Mouse (Mus musculus) lung, embryonic 14.5 days (tissue): ENCODE data around the gene Plcl1. TPM values are rescaled to one million over a fixed set of nuclear protein-coding genes. Genes with fewer than 3 reads are reported as not detected.

Experiments used
- ATAC-seq: fragments of 200-750 bp; cut with Nextera tagmentation; 2 replicates; pipeline ENCODE4 v1.8.0; 2017; ENCODE audit warnings: mild to moderate bottlenecking, moderate TSS enrichment, moderate library complexity; ENCODE audit not compliant: insufficient read depth
- DNase-seq: peaks from one replicate; pipeline ENCODE4 v3.0.0-alpha.2; 2015
- H3K27ac ChIP-seq: fragments of 300-500 bp; sonication (generic); 2 replicates; pipeline ENCODE4 v1.5.1; 2014; ENCODE audit warnings: low read depth, mild to moderate bottlenecking, moderate library complexity
- H3K27me3 ChIP-seq: fragments of 300-500 bp; sonication (generic); 2 replicates; pipeline ENCODE4 v1.6.1; 2014; ENCODE audit warnings: low read length, control low read depth; ENCODE audit not compliant: insufficient read depth
- H3K36me3 ChIP-seq: fragments of 300-500 bp; sonication (generic); 2 replicates; pipeline ENCODE4 v1.6.1; 2014; ENCODE audit warnings: control low read depth; ENCODE audit not compliant: insufficient read depth
- H3K4me1 ChIP-seq: fragments of 300-500 bp; sonication (generic); 2 replicates; pipeline ENCODE4 v1.6.1; 2014; ENCODE audit warnings: antibody characterized with exemption, control low read depth; ENCODE audit not compliant: insufficient read depth
- H3K4me2 ChIP-seq: fragments of 300-500 bp; sonication (generic); 2 replicates; pipeline ENCODE4 v1.6.1; 2014; ENCODE audit warnings: mild to moderate bottlenecking
- H3K4me3 ChIP-seq: fragments of 300-500 bp; sonication (generic); 2 replicates; pipeline ENCODE4 v1.5.1; 2014; ENCODE audit warnings: low read depth, low read length
- H3K9ac ChIP-seq: fragments of 300-500 bp; sonication (generic); 2 replicates; pipeline ENCODE4 v1.6.1; 2014
- H3K9me3 ChIP-seq: fragments of 300-500 bp; sonication (generic); 2 replicates; pipeline ENCODE4 v1.6.1; 2016; ENCODE audit warnings: low read depth, low read length, control low read depth
- CTCF ChIP-seq: IDR thresholded peaks from 2 replicates; pipeline ENCODE4 v1.5.1; 2016; ENCODE audit warnings: antibody characterized with exemption, low read depth
- WGBS: fragments of 180-500 bp; shearing (Covaris S2); extraction: QIAGEN DNeasy Blood & Tissue Kit; methylation state at CpG from one replicate; pipeline ENCODE4 v1.1.7; 2014; 5-methylcytosine and 5-hydroxymethylcytosine counted together
- polyA plus RNA-seq: library from polyadenylated mRNA; unstranded; fragments of >200 nt; fragmentation: Nextera tagmentation; extraction: Ambion mirVana; gene quantifications from 2 replicates; pipeline ENCODE4 v1.2.1, GENCODE M21; 2014

Plcl1 gene
- polyA plus RNA-seq, 1 experiment from 2014 or later: 1.9 TPM

GRCm38 (mm10) chr1:55413534-55413933, 7.8 kb downstream of the Plcl1 start:
- Histone ChIP-seq H3K4me1 (no peaks in the 10 kb centered on the region), H3K27me3 (no peaks in the 10 kb centered on the region), H3K9me3 (no peaks in the 10 kb centered on the region), H3K4me3 (no peak overlapping the region), H3K9ac (no peak overlapping the region), H3K36me3 (no peaks in the 10 kb centered on the region), H3K4me2 (no peak overlapping the region), H3K27ac (no peak overlapping the region)
- no peak for ATAC-seq
- no peak for DNase-seq
- no peak for TF ChIP-seq CTCF
- WGBS: 75% methylated on average over 1 of the region's 1 CpGs

- Histone ChIP-seq H3K36me3 (no peaks in the 10 kb centered on the region), H3K4me3 (no peak overlapping the region), H3K4me2 (no peak overlapping the region), H3K27me3 (no peaks in the 10 kb centered on the region), H3K27ac (no peak overlapping the region), H3K4me1 (no peaks in the 10 kb centered on the region), H3K9me3 (no peaks in the 10 kb centered on the region), H3K9ac (no peak overlapping the region)
- TF ChIP-seq CTCF: no peak
- 78% methylated on average over 3 of the region's 3 CpGs for WGBS
- DNase-seq (no peak), ATAC-seq (no peak)
Observed at GRCm38 (mm10) chr1:55418968-55419367, 13.2 kb downstream of the Plcl1 start.

- WGBS: 50% methylated on average over 2 of the region's 2 CpGs
- no peak for TF ChIP-seq CTCF
- ATAC-seq: no peak
- Histone ChIP-seq H3K4me1 (no peaks in the 10 kb centered on the region), H3K4me3 (no peak overlapping the region), H3K27ac (no peak overlapping the region), H3K4me2 (no peak overlapping the region), H3K27me3 (no peaks in the 10 kb centered on the region), H3K9me3 (no peaks in the 10 kb centered on the region), H3K36me3 (no peaks in the 10 kb centered on the region), H3K9ac (no peak overlapping the region)
- DNase-seq: no peak
Observed at GRCm38 (mm10) chr1:55427607-55428006, 21.9 kb downstream of the Plcl1 start.

- no peaks in the 10 kb centered on the region for H3K4me1 ChIP-seq
- no peak overlapping the region for H3K4me2 ChIP-seq
- ATAC-seq (no peak), DNase-seq (no peak)
- H3K27ac ChIP-seq: no peak overlapping the region
- no peaks in the 10 kb centered on the region for H3K36me3 ChIP-seq
- WGBS: 87% methylated on average over 2 of the region's 2 CpGs
- no peak overlapping the region for H3K4me3 ChIP-seq
- no peak for TF ChIP-seq CTCF
- no peak overlapping the region for H3K9ac ChIP-seq
- H3K27me3 ChIP-seq: no peaks in the 10 kb centered on the region
- H3K9me3 ChIP-seq: no peaks in the 10 kb centered on the region
Observed at GRCm38 (mm10) chr1:55429051-55429450, 23.3 kb downstream of the Plcl1 start.

GRCm38 (mm10) chr1:55429708-55430107, 24.0 kb downstream of the Plcl1 start:
- no peak for TF ChIP-seq CTCF
- WGBS: 90% methylated on average over 1 of the region's 1 CpGs

GRCm38 (mm10) chr1:55430587-55430986, 24.9 kb downstream of the Plcl1 start:
- Histone ChIP-seq H3K4me2 (no peak overlapping the region), H3K9me3 (no peaks in the 10 kb centered on the region), H3K36me3 (no peaks in the 10 kb centered on the region), H3K27me3 (no peaks in the 10 kb centered on the region), H3K27ac (no peak overlapping the region), H3K4me1 (no peaks in the 10 kb centered on the region), H3K9ac (no peak overlapping the region), H3K4me3 (no peak overlapping the region)
- TF ChIP-seq CTCF: no peak
- DNase-seq: no peak
- 88% methylated on average over 3 of the region's 3 CpGs for WGBS
- no peak for ATAC-seq

More at GRCm38 (mm10) chr1:55429708-55430107, 24.0 kb downstream of the Plcl1 start:
- Histone ChIP-seq H3K4me2 (no peak overlapping the region), H3K36me3 (no peaks in the 10 kb centered on the region), H3K27ac (no peak overlapping the region), H3K27me3 (no peaks in the 10 kb centered on the region), H3K4me3 (no peak overlapping the region), H3K9ac (no peak overlapping the region), H3K4me1 (no peaks in the 10 kb centered on the region), H3K9me3 (no peaks in the 10 kb centered on the region)
- no peak for ATAC-seq
- no peak for DNase-seq

GRCm38 (mm10) chr1:55436589-55436988, 30.9 kb downstream of the Plcl1 start:
- Histone ChIP-seq H3K4me1 (peaks cover 15% of the 10 kb centered on the region; the same call in 1 of the 2 replicates), H3K4me2 (peak overlapping the region; percentile 27), H3K27ac (no peak overlapping the region), H3K4me3 (no peak overlapping the region), H3K27me3 (no peaks in the 10 kb centered on the region), H3K9me3 (no peaks in the 10 kb centered on the region), H3K9ac (no peak overlapping the region), H3K36me3 (no peaks in the 10 kb centered on the region)
- TF ChIP-seq CTCF: no peak
- ATAC-seq (no peak), DNase-seq (peak; percentile 7)
- WGBS: 32% methylated on average over 5 of the region's 5 CpGs

- no peak for TF ChIP-seq CTCF
- H3K4me1 ChIP-seq: peaks cover 15% of the 10 kb centered on the region; the same call in 1 of the 2 replicates
- H3K4me2 ChIP-seq: peak overlapping the region; percentile 27
Observed at GRCm38 (mm10) chr1:55437095-55437494, 31.4 kb downstream of the Plcl1 start.

More at GRCm38 (mm10) chr1:55437095-55437494, 31.4 kb downstream of the Plcl1 start:
- DNase-seq (peak; percentile 20), ATAC-seq (peak; percentile 52; the same call in 1 of the 2 replicates)
- Histone ChIP-seq H3K4me3 (no peak overlapping the region), H3K9ac (no peak overlapping the region), H3K27me3 (no peaks in the 10 kb centered on the region), H3K9me3 (no peaks in the 10 kb centered on the region), H3K27ac (no peak overlapping the region), H3K36me3 (no peaks in the 10 kb centered on the region)
- WGBS: 23% methylated on average over 8 of the region's 8 CpGs
